Mouse (Mus musculus) right cerebral cortex, postnatal 25 days (tissue): Measurements from ENCODE around the gene Ucp3.

ENCODE experiments used
- DNase-seq: peaks from one replicate; pipeline ENCODE4 v3.0.0; 2022

Ucp3 gene

DNA sequence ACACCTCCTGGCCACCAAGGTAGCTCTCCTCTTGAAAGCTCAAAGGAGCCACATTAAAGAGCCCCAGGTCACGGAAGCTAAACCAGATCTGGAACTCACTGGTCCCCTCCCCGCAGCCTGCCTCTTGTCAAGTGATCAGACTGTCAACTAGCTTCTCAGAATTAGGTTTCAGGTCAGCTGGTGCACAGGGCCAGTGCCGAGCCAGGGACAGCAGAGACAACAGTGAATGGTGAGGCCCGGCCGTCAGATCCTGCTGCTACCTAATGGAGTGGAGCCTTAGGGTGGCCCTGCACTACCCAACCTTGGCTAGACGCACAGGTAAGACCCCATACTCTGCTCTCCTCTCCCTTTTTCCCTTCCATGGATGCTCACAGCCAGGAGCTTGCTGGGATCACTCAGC lies at the start of gene Ucp3:
TSS of gene Ucp3 (plus strand) at position 214 of the 400 bp plus-strand sequence.
- DNase-seq, result no peak

DNA sequence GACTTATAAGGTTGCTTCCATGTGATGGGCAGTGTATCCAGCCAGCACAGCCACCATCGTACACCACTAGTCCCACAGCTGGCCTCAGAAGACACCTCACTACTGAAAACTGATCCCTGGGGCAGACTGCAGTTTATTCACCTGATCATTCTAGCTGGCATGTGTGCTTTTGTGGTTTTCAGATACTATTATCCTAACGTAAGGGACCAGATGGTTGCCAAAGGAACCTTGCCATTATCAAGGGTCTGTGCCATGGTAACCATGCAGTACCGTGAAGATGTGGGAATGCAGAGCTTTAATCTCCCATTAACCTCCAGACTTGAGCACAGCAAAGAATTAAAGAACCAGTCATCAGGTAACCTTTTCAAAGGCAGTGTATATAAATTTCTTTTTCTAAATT lies 47.0 kb upstream of the Ucp3 start:
- no peak for DNase-seq

DNA sequence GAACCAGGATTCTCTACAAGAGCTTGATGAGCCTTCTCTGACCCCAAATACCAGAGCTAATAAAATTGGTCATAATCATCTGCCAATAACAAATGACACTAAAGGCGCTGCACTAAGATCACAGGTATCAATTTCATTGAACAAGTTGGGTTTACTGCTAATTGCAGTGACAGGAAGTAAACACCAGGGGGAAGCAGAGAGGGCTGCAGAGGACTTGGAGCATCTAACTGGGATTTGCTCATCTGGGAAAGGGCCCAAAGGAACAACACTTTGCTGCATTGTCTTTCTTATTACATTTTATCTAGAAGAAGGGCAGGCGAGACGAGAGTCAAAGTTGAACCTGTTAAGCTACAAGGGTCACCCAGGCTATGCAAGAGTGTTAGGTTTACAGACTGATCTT lies 43.7 kb upstream of the Ucp3 start:
- peak; percentile 23 for DNase-seq

DNA sequence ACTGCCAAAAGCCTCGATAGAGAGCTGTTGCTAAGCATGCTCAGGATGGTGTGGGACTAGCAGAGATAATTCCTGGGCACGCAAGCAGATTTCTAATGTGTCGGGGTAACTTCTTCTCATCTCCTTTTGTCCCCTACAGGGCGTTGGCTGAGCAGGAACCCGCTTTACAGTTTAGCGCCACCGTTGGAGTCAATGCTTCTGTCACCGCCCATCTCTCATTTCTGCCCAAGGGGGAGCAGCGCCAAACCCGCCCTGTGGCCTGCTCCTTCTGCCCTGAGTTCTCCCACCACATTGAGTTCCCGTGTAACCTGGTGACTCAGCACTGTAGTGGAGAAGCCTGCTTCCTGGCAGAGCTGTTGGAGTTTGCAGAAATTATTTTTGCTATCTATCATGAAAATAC lies 42.9 kb upstream of the Ucp3 start:
- DNase-seq, result no peak

DNA sequence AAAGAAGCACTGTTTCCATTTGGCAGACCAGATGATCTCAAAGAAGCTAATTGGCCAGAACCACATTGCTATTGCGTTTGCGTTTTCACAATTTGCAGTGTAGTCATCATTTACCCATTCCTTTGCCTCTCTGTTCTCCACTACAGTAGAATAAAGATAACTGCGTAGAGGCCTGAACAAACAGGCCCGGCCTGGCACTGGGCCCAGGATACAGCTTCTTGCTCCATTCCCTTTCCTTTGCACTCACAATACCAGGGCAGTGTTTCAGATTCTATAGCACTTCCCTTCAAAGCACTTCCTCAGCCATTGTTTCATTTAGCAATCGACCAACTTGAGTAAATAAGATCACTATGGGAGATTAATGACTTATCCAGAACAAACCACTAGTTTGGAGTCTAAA lies 41.7 kb upstream of the Ucp3 start:
- no peak for DNase-seq

DNA sequence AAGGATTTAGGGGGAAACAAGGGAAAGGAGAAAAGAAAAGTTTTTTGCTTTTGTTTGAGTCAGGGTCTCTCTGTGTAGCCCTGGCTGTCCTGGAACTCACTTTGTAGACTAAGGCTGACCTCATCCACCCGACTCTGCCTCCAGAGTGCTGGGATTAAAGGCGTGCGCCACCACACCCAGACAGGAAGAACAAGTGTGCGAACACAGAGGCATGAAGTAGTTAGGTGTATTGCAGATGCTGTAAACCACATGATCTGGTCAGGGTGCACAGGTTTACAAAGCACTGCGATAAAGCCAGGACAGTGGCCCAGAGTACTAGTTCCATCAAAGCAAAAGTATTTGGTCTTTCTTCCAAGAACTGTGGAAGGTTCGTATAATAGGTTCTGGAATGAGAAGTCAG lies 39.5 kb upstream of the Ucp3 start:
- no peak for DNase-seq

DNA sequence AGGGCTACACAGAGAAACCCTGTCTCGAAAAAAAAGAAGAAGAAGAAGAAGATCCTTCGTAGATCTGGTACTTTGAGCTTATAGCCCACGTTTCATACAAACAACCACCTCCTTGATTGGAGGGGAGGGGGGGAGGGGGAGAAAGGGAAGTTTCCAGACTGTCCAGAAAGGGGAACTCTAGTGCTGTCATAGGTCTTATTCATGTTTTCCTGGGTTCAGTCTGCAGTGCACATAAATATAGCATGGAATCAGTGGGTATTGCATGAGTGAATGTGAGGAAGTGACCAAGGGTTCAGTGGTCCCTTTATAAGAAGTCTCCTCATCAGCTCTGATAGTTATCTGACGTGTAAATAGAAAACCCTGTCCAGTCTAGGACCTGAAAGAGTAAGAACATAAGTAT lies 29.1 kb upstream of the Ucp3 start:
- DNase-seq, result no peak

DNA sequence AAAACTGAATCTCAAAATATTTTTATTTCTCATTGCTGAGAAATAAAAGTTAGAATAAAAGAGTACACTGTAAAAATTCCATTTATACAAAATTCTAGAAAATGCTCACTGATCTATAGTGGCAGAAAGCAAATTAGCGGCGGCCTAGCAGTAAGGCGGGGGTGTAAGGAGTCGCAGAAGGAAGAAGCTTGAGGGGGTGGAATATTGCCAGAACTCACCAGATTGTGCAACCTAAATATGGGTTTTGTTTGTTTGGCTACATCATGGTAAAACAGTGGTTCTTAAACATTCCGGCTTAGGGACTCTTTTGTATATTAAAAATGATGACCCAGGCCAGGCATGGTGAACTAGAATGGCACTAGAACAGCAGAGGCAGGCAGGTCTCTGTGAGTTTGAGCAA lies 26.5 kb upstream of the Ucp3 start:
- DNase-seq, result no peak

DNA sequence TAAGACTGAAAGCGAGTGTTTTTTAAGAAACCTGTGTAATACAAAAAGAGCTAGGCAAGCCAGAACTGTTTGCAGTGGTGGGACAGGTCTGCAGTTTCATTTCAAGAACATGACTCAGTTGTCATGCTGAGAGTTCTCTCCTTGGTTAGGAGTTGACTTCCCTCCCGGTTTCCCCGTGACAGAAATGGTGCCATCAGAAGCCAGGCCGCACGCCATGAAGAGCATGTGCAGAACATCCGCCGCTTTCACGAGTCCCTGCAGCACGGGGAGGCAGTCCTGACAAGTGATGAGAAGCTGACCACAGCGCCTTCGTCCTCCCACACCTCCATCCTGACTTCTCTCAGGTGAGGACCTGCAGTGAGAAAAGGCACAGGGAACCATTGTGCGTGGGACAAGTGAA lies 24.3 kb upstream of the Ucp3 start:
- no peak for DNase-seq

DNA sequence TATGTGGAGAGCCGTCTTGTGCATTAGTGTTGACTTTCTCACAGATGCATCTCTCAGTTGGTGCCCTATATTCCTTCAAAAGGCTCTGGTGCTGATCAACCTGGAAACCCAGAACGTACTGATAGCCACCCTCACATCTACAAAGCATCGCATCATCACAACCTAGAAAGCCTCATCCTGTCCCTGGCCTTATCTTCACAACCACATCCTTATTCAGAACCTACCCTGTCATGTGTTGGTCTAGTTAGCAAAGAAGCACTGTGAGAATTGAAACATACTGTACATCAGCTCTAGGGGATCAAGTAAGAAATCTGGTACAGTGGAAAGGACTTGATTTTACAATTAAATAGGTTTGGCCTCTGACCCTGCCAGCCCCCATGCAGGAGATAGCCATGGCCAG lies 23.8 kb upstream of the Ucp3 start:
- no peak for DNase-seq

DNA sequence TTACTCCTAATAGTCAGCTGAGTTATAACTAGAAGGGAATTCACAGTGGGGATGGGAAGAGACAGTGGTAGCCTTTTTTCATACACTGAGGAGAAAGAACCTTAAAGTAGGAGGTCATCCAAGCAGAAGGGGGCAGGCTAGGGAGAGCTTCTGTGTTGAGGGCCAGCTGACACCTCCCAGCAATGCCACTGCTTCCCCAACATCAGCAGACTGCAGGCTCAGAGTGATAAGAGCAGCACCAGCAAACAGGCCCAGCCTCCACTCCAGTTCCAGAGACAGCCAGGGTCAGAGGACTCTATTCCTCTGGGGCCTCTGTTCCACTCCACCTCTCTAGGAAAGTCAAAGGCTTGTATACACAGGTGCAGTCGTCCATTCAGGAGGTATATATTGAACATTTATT lies 14.6 kb upstream of the Ucp3 start:
- DNase-seq, result no peak

DNA sequence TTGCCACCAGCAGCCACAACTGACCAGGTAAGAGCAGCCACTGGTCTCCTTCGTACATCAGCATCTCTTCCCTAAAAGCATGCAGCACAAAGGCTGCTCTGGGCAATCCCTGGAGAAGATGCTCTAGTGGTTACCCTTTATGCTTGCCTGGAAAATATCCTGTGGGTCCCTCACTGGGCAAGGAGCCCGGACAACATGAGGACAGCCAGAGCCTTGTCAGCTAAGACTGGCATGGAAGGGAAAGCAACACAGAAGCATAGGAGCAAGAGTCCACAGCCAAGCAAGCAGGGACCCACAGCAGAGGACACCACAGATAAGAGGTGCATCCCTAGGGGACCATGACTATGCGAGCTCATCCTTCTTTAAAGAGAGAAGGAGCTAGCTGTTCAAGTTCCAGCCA lies 12.9 kb upstream of the Ucp3 start:
- no peak for DNase-seq

DNA sequence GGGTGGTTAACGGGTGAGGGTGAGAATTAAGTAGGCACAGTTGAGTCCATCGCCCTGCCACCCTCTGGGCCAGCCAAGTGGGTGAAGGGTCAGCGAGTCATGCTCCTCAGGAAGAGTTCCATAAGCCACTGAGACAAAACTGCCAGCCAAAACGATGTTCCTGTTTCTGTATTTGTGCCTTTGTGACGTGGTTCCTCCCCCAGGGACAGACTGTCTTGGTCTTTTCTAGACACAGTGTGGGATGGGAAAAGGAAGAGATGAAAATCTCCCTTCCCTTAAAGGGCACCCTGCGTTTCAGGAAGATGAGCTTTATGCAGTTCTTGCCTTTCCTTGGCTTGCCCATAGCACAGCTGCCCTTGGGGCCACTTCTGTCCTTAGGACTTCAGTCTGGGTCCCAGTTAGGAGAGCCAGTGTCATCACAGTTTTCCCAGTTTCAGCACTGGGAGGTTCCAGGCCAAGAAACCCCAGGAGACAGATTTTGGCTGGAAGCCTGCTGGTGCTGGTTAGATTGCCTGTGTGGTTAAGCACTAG lies 11.1 kb upstream of the Ucp3 start:
- peak; percentile 62 for DNase-seq

DNA sequence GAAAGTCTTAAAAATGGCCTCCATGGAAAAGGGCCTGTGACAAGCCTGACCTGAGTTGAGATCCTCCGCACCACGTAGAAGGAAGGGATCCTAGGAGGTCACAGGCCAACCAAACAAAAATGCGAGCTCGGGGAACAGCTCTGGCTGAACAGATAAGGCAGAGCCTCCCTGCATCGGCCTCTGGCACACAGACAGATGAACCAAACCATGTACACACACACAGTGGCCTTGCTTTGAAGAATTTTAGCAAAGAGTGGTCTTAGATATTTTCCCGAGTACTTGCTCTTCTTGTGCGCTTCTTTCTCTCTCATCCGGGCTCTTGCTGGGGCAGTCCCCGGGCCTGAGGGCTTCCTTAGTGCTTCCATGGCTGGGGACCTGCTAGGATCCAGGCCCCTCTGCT lies 9.6 kb upstream of the Ucp3 start:
- DNase-seq, result no peak

DNA sequence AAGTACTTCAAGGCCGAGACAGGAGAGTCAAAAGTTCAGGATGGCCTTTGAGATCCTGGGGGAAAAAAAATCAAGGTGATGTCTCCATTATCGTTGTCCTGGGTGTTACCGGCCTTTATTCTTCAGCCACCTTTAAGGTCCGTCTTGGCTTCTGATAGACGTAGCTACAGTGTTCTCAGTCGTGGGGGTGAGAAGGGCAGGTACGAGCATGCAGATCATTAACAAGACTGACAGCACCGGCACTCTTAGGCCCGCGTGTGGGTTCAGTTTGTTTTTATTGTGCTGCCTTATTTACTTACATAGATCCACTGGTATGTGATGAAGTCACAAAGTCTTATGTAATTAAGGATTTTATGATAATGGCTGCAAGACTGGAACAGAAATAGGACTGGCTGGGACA lies 9.0 kb upstream of the Ucp3 start:
- no peak for DNase-seq

DNA sequence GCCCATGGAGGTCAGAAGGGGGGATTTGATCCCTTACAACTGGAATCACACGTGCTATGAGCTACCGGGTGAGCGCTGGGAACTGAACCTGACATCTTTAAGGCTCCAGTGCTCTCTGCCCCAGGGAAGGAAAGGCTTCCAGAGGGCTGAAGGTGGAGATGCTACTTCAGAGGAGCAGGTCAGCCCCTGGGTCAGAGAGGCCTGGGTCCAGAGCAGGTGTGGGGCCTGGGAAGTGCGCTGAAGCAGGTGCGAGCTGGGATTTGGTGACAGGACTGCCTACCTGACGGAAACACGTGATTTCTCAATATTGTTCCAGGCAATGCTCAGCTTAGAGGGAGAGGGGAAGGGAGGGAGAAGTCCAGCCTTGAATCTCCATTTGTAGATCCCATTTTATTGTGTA lies 8.5 kb upstream of the Ucp3 start:
- no peak for DNase-seq

DNA sequence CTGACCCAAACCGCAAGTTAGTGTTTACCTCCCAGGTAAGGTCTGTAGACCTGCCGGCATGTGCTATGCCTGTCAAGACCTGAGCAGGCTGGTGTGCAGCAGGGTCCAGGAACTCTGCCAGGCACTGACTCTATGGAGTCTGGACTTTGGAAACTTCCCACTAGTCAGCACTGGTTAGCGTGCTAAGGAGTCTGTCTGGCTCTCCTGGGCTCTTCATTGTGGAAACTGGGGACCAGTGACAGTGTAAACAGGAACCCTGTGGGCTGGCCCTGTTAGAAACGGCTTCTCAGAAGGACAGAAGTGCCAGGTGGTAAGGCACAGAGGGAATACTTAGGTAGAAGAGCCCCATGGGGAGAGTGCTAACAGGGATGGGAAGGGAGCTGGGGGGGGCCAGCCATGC lies 7.5 kb upstream of the Ucp3 start:
- no peak for DNase-seq

DNA sequence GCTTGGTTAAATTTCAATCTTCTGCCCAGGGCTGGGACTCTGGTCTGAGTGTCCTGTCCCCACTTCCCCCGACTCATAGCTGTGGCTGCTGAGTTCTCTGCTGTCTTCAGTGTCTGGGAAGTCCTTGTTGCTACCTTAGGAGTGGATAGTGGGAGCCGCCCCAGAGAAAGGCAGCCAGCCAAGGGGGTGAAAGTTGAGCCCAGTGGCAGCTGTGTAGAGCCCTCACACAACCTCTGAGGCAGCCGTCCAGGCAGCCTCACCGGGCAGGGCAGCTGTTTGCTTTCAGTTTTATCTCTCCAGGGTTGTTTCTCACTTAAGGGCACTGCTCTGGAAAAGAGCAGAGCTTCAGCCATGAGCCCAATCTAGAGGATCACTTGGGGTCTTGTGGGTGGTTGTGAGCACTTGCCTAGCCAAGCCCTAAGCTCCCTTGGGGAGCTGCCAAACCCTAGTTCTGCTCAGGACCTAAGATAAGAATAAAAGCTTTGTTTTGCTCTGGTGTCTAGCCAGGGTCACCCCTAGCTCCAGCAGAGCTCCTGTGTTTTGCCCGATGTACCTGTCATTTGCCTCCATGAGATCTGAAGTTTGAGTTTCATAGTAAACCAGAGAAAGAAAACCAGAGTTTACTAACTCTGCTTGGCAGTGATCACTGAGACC lies 7.0 kb upstream of the Ucp3 start:
- no peak for DNase-seq

DNA sequence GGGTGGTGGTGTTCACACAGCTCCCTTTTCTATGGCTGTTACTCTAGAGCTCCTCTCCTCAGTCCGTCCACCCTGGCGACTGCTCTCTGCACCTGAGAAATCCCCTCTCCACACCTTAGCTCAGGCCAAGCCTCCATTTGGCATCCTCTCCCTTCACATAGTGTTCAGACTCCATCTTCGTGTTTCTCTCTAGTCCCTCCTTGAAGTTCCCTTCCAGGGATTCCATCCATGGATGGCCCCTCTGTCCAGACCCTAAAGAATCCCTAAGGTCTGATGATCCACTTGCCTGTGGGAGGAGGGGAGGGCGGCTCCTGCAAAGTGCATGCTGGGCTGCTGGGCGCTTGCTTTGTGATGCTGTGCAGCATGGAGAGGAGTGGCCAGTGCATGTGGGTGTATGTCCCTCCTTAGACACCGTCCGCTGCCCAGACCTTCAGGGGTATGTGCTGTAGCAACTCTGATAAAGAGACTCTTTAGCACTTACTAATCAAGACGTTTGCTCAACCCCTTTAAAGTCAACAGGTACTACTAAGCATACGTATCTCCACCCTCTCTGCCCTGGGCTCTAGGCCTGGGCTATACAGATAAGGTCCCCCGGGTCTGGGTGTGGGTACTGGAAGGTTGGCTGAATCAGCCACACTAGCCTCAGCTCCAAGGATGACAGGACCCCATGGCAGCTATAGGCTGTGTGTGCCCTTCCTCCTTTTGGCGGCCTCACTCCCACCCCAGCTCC lies 5.8 kb upstream of the Ucp3 start:
- no peak for DNase-seq

DNA sequence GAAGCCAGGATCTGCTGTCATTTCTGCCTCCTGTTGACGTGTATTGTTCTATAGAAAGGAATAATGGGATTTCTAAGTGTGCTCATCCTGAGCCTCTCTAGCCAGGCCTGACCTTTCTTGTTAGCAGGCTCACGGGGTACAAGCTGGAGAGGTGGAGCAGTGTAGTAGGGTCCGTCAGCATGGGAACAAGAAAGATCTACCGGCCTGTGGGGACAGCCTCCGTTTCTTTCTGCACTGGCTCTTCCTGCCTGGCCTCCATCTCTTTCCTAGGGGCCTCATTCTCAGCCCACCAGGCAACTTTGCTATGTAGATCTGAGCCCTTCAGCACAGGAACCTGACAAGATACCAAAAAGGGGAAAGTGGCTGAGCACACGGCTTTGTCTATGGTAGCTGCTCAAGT lies 4.0 kb upstream of the Ucp3 start:
- DNase-seq, result no peak

DNA sequence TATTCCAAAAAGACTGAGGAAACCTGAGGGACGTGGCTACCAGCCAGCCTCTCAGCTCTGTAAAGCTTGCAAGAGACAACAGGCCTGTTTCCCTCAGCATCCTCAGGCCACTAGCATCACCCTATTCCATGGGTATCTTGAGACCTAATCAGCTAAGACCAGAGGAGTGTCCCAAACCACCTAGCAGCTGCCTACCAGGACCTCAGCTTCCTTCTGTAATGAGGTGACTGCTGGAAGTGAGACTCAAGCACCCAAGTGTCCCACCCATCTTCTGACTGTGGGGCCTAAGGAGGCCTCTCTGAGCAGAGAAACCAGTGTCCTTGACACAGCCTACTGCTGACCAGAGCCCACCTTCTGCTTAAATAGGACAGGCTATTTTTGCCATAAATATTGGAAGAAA lies 3.3 kb upstream of the Ucp3 start:
- no peak for DNase-seq

DNA sequence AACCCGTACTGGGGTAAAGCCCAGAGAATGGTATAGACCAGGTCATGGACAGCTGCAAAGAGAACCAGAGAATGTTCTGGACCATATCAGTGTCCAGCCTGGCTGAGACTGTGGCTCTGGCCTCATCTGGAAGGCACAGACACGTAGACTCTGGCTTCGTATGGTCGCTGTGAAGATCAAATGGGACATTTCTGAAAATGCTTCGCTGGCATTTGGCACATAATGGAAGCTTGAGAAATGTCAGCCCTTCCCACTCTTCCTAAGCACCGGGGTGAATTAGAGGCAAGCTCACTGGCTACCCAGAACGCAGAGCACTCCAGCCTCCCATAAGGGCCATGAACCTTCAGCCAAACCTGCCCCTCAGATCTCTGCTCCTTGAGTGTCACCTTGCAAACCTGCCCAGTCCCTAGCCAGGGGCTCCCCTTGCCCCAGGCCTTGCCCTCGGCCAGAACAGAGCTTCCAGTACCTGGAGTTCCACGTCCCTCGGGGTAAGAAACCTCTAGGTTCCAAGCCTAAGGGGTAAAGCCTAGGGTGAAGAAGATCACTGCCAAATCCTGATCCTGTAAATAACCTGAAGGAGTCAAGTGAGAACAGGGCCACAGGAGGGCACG lies 1.9 kb upstream of the Ucp3 start:
- DNase-seq, result no peak

DNA sequence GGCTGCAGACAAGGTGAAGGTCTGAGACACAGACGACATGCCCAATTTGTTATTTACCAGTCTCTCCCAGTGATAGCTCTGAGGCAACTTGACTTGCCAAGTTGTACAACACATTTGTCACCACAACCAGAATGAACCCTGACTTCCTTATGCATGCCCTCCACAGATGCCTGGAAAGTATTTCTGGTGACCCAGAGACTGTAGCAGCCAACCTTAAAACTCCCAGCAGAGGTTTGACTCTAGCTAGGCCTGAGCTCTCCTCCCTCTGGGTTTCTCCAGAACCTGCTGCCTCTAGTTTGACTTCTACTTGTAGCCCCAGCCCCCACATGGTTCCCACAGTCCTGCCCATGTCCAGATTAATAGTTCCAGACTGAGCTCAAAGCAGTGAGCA lies 1.4 kb upstream of the Ucp3 start:
- DNase-seq, result no peak

DNA sequence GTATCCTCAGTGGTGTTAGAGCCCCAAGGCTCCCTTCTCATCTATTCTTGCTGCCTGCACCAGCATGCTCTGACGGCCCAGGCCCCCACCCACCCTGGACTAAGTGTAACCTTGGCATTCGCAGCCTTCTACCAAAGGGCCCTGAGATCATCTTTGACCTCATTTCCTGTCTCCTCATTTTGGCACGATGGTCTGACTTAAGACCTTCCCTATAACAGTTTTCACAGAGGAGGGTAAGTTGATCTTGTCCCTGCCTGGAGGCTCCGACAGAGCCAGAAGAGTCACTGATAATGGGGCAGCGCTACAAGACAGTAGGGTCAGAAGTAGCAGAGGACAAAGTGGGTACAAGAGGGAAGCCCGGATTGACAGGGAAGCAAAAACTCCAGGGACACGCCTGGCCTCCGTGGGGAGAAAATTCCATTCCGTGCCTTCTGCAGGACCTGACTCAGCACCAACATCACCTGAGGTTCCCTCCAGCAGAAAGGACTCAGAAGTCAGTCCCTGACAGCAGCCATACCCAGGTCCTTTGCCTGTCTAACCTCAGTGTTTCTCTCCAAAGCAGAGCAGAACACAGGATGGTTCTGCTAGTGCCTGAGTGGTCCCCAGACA lies 1.2 kb downstream of the Ucp3 start:
- DNase-seq, result no peak
